Mouse (Mus musculus) hindbrain, postnatal 0 days (tissue): Measurements from ENCODE around the gene Pla2g2f. TPM values are rescaled to one million over a fixed set of nuclear protein-coding genes. Genes with fewer than 3 reads are reported as not detected.

Experiments
- ATAC-seq: fragments of 200-750 bp; cut with Nextera tagmentation; 2 replicates; pipeline ENCODE4 v1.8.0; 2017; ENCODE audit warnings: mild to moderate bottlenecking, moderate TSS enrichment, moderate library complexity
- DNase-seq: peaks from one replicate; pipeline ENCODE4 v3.0.0-alpha.2; 2015; ENCODE audit warnings: low spot score
- H3K27ac ChIP-seq: fragments of 300-500 bp; sonication (generic); 2 replicates; pipeline ENCODE4 v1.5.1; 2014; ENCODE audit warnings: mild to moderate bottlenecking
- H3K27me3 ChIP-seq: fragments of 300-500 bp; sonication (generic); 2 replicates; pipeline ENCODE4 v1.6.1; 2014; ENCODE audit warnings: low read length, mixed read lengths; ENCODE audit not compliant: insufficient read depth
- H3K36me3 ChIP-seq: fragments of 300-500 bp; sonication (generic); 2 replicates; pipeline ENCODE4 v1.6.1; 2014; ENCODE audit warnings: low read length, mixed read lengths; ENCODE audit not compliant: insufficient read depth
- H3K4me1 ChIP-seq: fragments of 300-500 bp; sonication (generic); 2 replicates; pipeline ENCODE4 v1.6.1; 2014; ENCODE audit warnings: antibody characterized with exemption, low read length, mixed read lengths; ENCODE audit not compliant: insufficient read depth
- H3K4me2 ChIP-seq: fragments of 300-500 bp; sonication (generic); 2 replicates; pipeline ENCODE4 v1.6.1; 2014; ENCODE audit warnings: low read depth, mild to moderate bottlenecking, low read length, moderate library complexity, mixed read lengths
- H3K4me3 ChIP-seq: fragments of 300-500 bp; sonication (generic); 2 replicates; pipeline ENCODE4 v1.5.1; 2014; ENCODE audit warnings: low read length
- H3K9ac ChIP-seq: fragments of 300-500 bp; sonication (generic); replicated peaks from 2 replicates; pipeline ENCODE4 v1.6.1; 2014; ENCODE audit warnings: mild to moderate bottlenecking, low read length, moderate library complexity, mixed read lengths
- H3K9me3 ChIP-seq: fragments of 300-500 bp; sonication (generic); 2 replicates; pipeline ENCODE4 v1.6.1; 2016; ENCODE audit warnings: low read length, mixed read lengths
- CTCF ChIP-seq: IDR thresholded peaks from 2 replicates; pipeline ENCODE4 v1.5.1; 2016; ENCODE audit warnings: antibody characterized with exemption, control low read depth, low read depth
- WGBS: fragments of 180-500 bp; shearing (Covaris S2); extraction: QIAGEN DNeasy Blood & Tissue Kit; methylation state at CpG from one replicate; pipeline ENCODE4 v1.1.7; 2014; 5-methylcytosine and 5-hydroxymethylcytosine counted together
- polyA plus RNA-seq: library from polyadenylated mRNA; unstranded; fragments of >200 nt; fragmentation: Nextera tagmentation; extraction: Ambion mirVana; gene quantifications from 2 replicates; pipeline ENCODE4 v1.2.1, GENCODE M21; 2015
- total RNA-seq: library from RNA; depleted of rRNA; stranded (reverse); fragments of >200 nt; gene quantifications from 2 replicates; pipeline ENCODE4 v1.2.3, GENCODE M21; 2014; rRNA removed

The Pla2g2f gene
- total and polyA plus RNA-seq, 2 experiments from 2014 or later: 0.11 TPM; not detected in 1

DNA sequence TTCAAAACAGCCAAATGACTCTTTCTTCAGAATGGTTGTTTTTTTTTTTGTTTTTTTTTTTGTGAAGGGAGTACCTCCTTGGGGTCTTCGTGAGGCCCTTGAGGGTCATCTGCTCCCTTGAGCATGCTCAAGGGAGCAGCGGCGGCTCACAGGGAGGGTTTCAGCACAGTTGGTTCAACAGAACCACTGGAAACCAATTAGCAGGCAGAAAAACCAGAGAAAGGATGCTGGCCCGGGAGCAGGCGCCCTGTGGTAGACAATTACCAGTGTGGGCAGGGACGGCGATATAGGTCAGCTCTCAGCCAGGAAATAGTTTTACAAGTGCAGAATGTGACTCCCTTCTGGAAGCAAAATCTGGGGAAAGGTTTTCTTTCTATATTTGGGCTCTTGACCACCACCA, 53.8 kb downstream of the Pla2g2f start:
- Histone ChIP-seq H3K4me1 (no peaks in the 10 kb centered on the region), H3K27ac (no peak overlapping the region), H3K9ac (no peak overlapping the region), H3K9me3 (no peaks in the 10 kb centered on the region), H3K27me3 (no peaks in the 10 kb centered on the region), H3K4me3 (no peak overlapping the region), H3K36me3 (no peaks in the 10 kb centered on the region), H3K4me2 (no peak overlapping the region)
- no peak for TF ChIP-seq CTCF
- WGBS: 45% methylated on average over 7 of the region's 7 CpGs
- no peak for DNase-seq
- ATAC-seq: no peak

DNA sequence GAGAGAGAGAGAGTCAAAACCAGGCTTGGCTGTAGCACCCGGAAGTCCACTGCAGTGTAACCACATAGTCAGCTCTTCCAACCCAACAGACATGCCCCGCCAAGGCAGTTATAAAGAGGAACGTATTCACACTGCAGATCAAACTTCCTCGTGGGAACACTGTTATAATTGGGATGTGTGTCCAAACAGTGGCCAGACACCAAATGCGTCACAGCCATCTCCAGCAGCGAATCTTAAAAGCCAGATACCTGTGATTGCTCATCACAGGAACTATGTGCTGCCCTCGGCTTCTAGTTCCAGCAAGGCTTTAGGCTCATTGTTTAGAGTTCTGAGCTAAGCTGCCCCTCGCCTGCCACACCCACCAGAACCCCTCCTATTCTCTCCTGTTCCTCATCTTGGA, 54.9 kb downstream of the Pla2g2f start:
- Histone ChIP-seq H3K27me3 (no peaks in the 10 kb centered on the region), H3K4me3 (no peak overlapping the region), H3K9me3 (no peaks in the 10 kb centered on the region), H3K4me2 (no peak overlapping the region), H3K27ac (no peak overlapping the region), H3K9ac (no peak overlapping the region), H3K4me1 (no peaks in the 10 kb centered on the region), H3K36me3 (no peaks in the 10 kb centered on the region)
- DNase-seq (no peak), ATAC-seq (no peak)
- no peak for TF ChIP-seq CTCF
- WGBS: 80% methylated on average over 8 of the region's 8 CpGs

DNA sequence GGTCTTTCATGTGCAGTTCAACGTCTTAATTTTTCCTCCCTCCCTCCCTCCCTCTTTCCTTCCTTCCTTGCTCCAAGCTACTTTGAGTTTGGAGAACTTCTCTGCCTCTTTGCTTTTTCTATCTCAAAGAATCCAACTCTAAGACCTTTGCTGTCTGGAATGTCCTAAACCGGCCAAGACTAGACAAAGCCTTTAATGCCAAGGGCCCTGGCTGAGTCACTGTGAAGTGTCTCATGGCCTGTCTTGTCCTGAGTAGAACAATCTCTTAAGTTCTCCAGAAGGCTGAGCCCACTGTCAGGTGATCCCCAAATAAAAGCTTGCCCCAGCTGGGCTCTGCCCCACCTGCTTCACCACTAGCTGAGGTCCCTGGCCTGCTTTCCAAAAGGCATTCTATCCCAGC, 55.4 kb downstream of the Pla2g2f start:
- Histone ChIP-seq H3K9me3 (no peaks in the 10 kb centered on the region), H3K4me2 (no peak overlapping the region), H3K4me3 (no peak overlapping the region), H3K27me3 (no peaks in the 10 kb centered on the region), H3K36me3 (no peaks in the 10 kb centered on the region), H3K9ac (no peak overlapping the region), H3K4me1 (no peaks in the 10 kb centered on the region), H3K27ac (no peak overlapping the region)
- ATAC-seq: no peak
- DNase-seq: no peak
- WGBS: 81% methylated on average over 2 of the region's 2 CpGs
- no peak for TF ChIP-seq CTCF

DNA sequence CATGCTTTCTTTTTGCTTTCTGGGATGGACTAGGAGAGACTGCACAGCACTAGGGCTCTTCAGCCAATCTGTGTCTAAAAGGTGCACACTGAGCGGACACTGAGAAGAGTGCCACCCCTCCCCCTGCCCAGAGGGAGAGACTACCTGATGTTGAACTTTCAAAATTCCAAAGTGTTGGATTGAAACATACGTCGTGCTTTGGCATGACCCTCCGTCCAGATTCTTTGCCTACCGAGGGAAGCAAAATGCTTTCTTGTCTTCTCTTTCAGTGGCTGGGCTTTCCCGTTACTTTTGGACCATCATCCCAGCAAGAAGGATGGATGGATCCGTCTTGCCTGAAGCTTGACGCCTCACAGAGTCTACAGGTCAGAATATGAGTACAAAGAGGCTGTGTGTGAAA, 56.3 kb downstream of the Pla2g2f start:
- TF ChIP-seq CTCF: no peak
- Histone ChIP-seq H3K9me3 (no peaks in the 10 kb centered on the region), H3K9ac (no peak overlapping the region), H3K4me2 (no peak overlapping the region), H3K36me3 (no peaks in the 10 kb centered on the region), H3K27me3 (no peaks in the 10 kb centered on the region), H3K27ac (no peak overlapping the region), H3K4me1 (no peaks in the 10 kb centered on the region), H3K4me3 (no peak overlapping the region)
- DNase-seq (no peak), ATAC-seq (no peak)
- 69% methylated on average over 8 of the region's 8 CpGs for WGBS

Other genes with a start within 250 kb of the Pla2g2f start
- gene Vwa5b1, start 121.7 kb downstream of the Pla2g2f start, total RNA-seq: 8.0 and 9.0 TPM in 2 replicates
- 2.3 and 2.7 TPM in 2 replicates for gene Vwa5b1, start 121.7 kb downstream of the Pla2g2f start, polyA plus RNA-seq
- 0.26 and 1.5 TPM in 2 replicates for gene Pla2g2c, start 32.8 kb downstream of the Pla2g2f start, total RNA-seq
- gene Pla2g2c, start 32.8 kb downstream of the Pla2g2f start, polyA plus RNA-seq: 0.82 and 0.93 TPM in 2 replicates
- 6.9 and 8.9 TPM in 2 replicates for gene Ubxn10, start 20.5 kb downstream of the Pla2g2f start, total RNA-seq
- gene Ubxn10, start 20.5 kb downstream of the Pla2g2f start, polyA plus RNA-seq: 3.1 and 3.3 TPM in 2 replicates
- 0.14 and 0.31 TPM in 2 replicates for gene Pla2g2d, start 18.1 kb upstream of the Pla2g2f start, total RNA-seq
- 0.71 and 0.76 TPM in 2 replicates for gene Pla2g2d, start 18.1 kb upstream of the Pla2g2f start, polyA plus RNA-seq
- 0.94 TPM in 1 of 2 replicates, not detected in the other for gene Pla2g5, start 105.9 kb upstream of the Pla2g2f start, total RNA-seq
- 1.1 and 1.9 TPM in 2 replicates for gene Pla2g5, start 105.9 kb upstream of the Pla2g2f start, polyA plus RNA-seq
- not detected in 2 replicates for gene Gm13030, start 116.3 kb upstream of the Pla2g2f start, total RNA-seq
- gene Gm13030, start 116.3 kb upstream of the Pla2g2f start, polyA plus RNA-seq: not detected in 2 replicates
- not detected in 2 replicates for gene Pla2g2e, start 120.3 kb upstream of the Pla2g2f start, total RNA-seq
- not detected in 2 replicates for gene Pla2g2e, start 120.3 kb upstream of the Pla2g2f start, polyA plus RNA-seq
- 4.6 and 6.8 TPM in 2 replicates for gene Otud3, start 156.3 kb upstream of the Pla2g2f start, total RNA-seq
- 3.8 and 3.9 TPM in 2 replicates for gene Otud3, start 156.3 kb upstream of the Pla2g2f start, polyA plus RNA-seq
- not detected in 2 replicates for gene Rnf186, start 209.5 kb upstream of the Pla2g2f start, total RNA-seq
- not detected in 2 replicates for gene Rnf186, start 209.5 kb upstream of the Pla2g2f start, polyA plus RNA-seq
- gene Tmco4, start 215.3 kb upstream of the Pla2g2f start, total RNA-seq: 2.8 and 4.0 TPM in 2 replicates
- gene Tmco4, start 215.3 kb upstream of the Pla2g2f start, polyA plus RNA-seq: 1.5 and 2.0 TPM in 2 replicates